Mouse (Mus musculus) CD4-positive helper T cell, adult 2 months (primary cell): Measurements from ENCODE around the gene Gtf2ird1.
"Not testable (repeated sequence)": the region's sequence is repeated elsewhere in the genome, so short reads cannot be mapped to it uniquely, and the experiment has no call there.

Source experiments
- DNase-seq: peaks from one replicate; pipeline ENCODE4 v3.0.0-alpha.2; 2012; ENCODE audit warnings: low read depth, missing footprints, low spot score

The Gtf2ird1 gene

DNA sequence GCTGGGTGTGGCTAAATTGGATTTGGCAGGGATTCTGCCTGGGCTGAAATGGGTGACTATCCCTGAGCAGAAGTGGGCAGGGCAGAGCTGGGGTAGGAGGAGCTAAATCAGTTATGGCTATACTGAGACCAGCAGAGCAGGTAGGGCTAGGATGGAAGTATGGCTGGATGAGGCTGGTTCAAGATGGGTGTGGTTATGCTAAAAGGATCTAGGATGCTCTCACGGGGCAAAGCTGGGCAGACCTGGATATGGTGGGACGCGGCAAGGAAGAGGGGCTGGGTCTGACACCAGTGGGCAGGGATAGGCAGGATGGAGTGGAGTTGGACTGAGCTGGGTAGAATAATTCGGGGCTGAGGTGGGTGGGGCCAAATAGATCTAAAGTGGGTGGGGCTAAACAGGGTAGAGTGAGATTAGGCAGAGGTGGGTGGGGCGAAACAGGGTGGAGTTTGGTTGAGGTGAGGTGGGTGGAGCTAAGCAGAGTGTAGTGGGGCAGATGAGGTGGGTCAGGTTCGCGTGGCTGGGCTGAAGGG is 46.1 kb downstream of the Gtf2ird1 start:
- no peak for DNase-seq

DNA sequence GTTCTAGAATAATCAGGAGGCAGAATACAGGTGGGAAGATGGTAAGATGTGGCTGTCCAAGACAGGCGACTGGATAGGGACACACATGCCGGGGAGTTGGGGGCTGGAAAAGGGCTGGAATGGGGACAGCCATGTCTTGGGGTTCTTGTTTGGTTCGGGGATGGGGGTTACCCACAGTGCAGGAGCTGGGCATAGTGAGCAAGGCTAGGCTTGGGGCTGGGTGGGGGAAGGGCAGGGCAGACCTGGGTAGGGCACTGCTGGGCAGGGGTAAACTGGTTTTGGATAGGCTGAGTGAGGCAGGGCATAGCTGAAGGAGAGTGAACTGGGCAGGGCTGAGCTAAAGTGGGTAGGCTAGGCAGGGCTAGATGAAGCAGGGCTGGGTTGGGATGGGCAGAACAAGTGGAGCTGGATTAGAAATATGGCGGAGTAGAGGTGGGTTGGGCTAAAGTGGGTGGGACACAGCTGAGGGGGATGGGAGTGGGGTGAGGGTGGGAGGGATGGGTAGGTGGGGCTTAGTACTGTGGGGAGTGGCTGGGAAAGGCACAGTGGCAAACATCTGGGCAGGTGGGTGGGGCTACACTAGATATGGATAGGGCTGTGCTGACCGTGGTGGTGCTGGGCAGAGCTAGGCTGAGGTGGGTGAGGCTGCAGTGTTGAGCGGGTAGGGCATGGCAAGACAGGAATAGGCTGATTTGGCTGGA is 46.8 kb downstream of the Gtf2ird1 start:
- no peak for DNase-seq

DNA sequence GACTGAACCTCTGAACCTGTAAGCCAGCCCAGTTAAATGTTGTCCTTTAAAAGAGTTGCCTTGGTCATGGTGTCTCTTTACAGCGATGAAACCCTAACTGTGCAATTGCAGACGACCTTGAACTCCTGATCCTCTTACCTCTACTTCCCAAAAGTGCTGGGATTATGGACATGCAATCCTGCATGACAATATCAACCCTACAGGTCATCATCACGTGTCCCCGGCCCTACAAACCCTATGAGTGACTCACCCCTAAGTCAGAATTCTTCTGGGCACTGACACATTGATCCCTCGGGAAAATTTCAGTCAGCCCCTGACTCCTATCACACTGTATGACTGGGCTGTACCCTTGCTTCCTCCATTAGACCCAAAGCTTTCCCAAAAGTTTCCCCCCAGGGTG is 48.4 kb downstream of the Gtf2ird1 start:
- DNase-seq, result no peak

DNA sequence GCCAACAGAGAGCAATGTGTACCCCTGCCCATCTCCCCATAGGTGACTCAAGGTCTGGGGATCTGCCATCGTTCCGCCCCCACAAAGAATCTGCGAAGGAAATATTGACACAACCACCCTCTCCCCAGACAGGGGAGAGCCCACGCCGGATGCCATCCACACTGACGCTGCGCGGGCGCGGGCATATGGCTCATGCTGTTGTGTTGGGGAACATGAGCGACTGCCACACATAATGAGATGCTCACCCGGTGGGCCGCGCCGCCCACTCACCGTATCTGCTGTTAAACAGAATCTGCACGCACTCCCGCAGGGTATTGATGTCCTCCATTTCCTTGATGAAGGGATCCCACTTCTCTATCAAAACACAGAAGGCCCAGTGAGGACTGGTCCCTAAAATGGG is 54.7 kb downstream of the Gtf2ird1 start:
- no peak for DNase-seq

DNA sequence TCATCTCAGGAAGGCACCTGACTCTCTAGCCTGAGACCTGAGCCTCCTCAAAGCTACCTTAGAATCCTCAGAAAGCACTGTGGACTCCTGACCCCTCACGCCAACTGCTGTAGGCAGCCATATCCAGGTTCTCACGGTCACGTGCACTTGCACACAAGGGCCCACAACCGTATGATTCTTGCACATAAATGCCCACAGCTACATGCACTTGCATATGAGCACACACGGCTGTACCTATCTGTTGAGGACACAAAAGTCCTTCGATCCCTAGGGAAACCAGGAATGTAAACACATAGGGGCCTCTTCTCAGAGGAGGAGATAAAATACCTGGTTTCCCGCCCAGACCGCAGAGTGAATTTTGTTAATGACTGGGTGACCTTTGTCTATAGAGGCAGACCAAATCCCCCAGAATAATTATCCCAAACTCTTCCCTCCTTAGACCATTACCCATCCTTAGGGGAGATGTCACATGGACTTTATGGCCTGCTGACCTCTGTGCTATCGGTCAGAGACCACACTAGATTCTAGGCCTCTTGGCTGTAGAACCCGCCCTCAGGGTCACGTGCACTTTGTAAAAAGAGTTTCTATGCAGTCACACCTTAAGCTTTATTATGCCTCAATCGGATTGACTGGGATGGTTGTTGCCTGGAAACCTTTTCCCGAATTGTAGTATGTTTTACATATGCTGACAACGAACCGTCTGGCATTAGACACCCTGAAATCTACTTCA is 58.9 kb downstream of the Gtf2ird1 start:
- DNase-seq, result no peak

DNA sequence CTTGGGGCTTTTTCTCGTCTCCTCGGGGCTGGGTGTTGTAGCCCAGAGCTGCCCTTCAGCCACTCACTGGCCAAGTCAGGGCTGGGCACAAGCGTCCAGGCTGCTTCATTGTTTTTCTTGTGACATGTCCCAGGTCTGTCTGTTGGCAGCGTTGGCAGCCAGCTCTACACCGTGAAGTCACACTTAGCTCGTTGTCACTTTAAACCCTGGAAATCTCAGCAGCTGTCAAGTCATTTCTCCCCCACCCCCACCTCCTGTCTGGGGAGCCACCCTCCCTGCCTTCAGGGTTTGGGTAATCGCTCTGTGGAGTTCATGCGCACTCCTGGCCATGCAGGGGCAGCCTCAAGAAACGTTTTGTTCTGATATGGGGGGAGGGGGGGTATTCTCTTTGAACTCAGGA is 60.0 kb downstream of the Gtf2ird1 start:
- DNase-seq, result no peak

DNA sequence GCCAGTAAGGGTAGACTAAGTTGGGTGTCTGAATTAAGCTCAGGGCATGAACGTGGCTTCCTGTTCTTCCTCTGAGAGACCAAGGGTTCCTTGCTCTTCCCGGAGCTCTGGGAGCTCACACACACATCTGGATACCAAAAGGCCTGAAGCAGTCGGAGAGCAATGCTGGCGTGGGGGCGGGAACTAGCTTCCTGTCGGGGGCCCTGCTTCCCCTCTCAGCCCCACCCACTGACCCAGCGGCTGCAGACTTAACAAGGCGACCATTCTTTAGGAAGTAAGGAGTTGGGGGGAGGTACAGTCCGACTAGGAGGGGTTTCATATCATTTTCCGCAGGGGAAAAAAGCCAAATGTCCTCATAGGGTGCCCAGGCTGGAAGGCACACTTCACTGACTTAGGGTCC is 61.9 kb downstream of the Gtf2ird1 start:
- DNase-seq, result peak; percentile 58

DNA sequence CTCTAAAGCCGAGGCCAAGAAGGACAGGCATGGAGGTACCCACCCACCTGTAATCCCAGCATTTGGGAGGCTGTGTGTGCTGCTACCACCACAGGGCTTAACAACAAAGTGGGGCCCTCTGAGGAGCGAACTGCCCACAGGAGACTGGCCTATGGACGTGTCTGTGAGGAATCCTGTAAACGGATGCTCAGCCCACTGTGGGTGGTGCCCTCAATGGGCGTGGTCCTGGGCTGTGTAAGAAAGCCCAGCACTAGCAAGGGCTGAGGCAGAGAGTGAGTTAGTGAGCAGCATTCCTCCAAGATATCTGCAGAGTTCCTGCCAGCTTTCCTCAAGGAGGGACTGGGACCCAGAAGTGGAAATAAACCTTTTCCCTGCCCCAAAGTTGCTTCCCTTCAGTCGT is 62.9 kb downstream of the Gtf2ird1 start:
- DNase-seq, result peak; percentile 26

DNA sequence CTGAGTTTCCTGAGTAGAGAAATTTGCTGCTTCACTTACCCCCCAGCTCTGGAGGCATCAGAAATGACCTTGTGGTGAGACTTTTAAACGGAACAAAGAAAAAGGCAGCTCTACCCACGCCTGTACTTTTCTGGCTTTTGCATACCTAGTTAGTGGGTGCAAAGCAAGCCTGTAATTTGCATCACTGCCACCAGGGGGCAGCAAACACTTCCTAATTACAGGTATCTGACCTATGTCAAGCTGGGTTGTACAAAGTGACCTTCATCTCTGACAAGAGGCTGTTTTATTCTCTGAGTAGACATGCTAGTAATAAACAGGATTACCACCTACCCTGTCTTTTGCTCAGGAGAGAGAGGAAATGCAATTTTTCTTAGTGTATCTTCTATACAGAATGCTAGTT is 71.4 kb downstream of the Gtf2ird1 start:
- peak; percentile 74 for DNase-seq

DNA sequence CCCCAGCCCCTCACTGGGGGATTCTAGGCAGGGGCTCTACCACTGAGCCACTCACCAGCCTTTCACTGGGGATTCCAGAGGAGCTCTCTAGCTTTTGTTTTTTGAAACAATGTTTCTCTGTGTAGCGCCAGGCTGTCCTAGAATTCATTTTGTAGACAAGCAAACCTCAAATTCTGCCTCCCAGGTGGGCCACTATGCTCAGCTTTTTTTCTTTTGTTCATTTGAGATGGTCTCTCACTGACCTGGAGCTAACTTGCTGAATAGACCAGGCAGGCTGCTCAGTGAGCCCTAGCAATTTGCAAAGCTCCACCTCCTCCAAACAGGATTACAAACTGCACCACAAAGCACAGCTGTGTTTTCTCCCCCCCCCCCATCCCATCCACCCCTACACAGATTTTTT is 81.3 kb downstream of the Gtf2ird1 start:
- DNase-seq, result no peak

DNA sequence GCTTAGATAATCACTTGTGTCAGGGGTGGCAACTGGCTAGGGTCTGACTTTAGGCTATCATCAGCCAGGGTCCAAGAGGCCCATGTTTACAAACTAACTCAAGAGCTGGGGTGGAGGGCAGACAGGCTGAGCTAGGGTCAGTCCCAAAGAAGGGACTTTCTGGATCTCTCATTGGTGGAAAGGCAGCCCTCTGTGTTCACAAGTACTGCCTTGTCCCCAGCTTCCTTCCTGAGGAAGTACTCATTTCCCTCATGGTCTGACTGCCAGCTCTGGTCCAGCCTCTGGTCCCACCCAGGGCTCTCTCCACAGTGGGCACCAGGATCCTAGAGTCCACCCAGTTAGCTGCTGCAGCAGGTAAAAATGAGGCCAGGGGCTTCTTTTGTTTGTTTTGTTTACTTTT is 82.0 kb downstream of the Gtf2ird1 start:
- DNase-seq, result no peak

DNA sequence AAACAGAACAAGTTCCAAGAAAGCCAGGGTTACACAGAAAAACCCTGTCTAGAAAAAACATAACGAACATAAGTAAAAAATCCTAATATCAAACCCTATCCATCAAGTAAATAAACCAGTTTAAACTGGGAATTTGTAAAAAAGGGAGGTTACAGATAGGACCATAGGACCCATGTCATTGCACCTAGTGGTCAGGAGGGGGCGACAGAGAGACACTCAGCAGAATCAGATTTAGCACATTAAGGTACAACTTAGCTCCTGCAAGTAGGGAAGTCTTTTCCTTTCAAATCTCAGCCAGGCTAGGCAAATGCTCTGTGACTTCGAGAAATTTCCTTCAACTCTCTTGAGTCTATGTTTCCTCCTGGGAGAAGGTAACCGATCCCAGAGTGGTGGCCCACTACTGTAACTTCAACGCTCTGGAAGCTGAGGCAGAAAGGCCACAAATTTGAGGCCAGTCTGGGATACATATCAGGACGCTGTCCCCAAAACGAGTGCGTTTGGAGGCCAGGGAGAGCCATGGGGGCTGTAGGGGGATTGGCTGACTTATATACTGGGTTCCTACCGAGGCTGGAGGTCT is 82.5 kb downstream of the Gtf2ird1 start:
- DNase-seq, result peak; percentile 67

DNA sequence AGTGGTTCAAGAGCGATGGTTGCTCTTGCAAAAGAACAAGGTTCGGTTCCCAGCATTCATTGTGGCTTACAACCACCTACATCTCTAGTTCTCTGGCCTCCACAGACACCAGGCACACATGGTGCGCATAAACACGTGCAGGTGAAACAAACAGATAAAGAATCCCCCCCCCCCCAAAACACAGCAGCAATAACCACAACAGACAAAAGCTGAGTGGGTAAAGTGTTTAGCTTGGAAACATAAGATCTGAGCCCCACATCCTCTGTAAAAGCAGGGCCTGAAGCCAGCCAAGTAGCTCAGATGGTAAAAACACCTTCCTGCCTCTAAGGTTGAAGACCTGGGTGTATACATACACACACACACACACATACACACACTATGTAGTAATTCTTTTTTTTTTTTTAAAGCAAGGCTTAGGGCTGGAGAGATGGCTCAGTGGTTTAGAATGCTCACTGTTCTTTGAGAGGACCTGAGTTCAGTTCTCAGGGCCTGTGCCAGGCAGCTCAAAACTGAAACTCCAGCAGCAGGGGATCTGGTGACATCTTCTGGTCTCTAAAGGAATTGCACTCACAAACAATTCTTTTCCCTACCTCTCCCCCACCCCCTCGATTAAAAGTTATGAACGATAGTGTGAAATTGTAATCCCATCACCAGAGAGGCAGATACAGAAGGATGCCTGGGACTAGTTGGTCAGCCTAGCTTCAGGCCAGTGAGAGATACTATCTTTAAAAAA is 83.4 kb downstream of the Gtf2ird1 start:
- peak; percentile 36 for DNase-seq

DNA sequence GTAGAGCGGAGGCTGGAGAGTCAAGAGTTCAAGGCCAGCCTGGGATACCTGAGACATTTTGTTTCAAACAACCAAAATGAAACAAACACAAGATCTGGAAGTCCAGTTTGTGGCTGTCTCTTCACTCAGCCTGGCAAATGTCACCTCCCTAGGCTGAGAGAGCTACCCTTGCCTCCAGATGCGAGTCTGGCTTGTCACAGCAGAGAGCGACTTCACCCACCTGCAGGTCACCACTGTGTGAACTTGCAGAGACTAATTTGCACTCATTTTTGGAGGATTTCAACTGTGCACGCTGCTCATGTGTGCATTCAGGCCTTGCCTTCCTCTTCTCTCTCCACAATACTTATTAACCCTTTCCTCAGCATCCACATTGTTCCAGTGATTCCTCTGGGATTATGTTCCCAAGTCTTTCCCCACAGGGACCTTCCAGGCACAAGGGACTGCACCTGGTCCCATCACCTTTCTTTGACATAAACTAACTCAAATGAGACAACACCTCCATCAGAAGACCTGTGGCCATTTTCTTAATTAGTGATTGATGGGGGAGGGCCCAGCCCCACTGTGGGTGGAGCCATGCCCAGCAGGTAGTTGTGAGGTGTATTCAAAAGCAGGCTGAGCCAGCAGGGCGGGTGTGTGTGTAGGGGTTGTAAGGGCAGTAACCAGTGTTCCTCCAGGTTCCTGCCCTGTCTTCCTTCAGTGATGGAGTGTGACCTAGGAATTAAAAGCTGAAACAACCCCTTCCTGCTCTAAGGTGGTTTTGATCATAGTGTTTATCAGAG is 84.8 kb downstream of the Gtf2ird1 start:
- no peak for DNase-seq

DNA sequence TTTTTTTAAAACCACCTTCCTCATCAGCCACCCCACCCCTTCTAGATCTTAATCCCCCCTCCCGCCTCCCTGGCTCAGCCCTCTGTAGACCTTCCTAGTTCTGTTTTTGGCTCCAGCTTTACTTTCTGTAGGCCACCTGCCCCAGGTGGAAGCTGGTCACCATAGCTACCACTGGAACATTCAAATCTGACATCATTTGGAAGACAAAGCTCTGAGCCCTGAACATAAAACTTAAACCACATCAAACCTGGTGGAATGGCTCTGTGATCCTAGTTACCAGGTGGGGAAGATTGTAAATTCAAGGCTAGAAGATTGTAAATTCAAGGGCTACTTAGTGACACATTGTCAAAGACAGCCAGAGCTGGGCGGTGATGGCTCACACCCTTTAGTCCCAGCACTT is 85.7 kb downstream of the Gtf2ird1 start:
- DNase-seq, result peak; percentile 59

DNA sequence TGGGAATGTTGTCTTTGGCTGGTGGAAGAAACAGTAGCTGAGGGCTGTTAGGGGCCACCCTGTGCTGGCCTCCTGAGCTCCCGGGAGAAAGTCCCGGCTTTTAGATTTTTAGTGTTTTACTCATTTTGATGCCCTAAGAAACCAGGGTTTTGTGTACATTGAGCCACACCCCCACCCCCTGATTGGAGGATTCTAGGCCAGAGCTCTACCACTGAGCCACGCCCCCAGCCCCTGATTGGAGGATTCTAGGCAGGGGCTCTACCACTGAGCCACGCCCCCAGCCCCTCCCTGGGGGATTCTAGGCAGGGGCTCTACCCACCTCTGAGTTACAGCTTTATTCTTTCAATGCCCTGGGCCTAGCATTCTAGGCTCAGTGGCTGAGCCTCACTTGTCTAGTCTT is 97.4 kb downstream of the Gtf2ird1 start:
- no peak for DNase-seq

DNA sequence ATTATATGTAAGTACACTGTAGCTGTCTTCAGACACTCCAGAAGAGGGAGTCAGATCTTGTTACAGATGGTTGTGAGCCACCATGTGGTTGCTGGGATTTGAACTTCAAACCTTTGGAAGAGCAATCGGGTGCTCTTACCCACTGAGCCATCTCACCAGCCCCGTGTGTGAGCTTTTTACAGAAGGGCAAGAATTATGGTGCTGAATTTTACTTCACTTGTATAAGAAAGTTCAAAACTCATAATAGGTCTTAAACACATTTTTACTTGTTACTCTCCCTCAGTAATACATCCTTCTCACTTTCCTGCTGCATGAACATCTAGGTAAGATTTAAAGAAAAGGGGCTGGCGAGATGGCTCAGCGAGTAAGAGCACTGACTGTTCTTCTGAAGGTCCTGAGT is 101.1 kb downstream of the Gtf2ird1 start:
- DNase-seq, result not testable (repeated sequence)

DNA sequence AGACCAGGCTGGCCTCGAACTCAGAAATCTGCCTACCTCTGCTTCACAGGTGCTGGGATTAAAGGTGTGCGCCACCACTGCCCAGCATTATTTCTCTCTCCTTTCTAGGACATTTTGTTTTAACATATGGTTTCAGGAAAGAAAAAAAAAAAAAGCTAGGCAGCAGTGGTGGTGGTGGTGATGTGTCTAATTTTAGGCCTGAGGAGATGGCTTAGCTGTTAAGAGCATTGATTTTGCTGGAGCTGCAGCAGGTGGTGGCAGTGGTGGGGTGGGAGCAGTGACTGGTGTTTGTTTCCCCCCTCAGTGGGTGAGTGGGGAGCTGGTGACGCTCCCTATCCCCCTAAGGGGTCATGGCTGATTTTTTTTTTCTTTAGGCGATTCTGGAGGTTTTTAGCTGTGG is 103.4 kb downstream of the Gtf2ird1 start:
- no peak for DNase-seq

DNA sequence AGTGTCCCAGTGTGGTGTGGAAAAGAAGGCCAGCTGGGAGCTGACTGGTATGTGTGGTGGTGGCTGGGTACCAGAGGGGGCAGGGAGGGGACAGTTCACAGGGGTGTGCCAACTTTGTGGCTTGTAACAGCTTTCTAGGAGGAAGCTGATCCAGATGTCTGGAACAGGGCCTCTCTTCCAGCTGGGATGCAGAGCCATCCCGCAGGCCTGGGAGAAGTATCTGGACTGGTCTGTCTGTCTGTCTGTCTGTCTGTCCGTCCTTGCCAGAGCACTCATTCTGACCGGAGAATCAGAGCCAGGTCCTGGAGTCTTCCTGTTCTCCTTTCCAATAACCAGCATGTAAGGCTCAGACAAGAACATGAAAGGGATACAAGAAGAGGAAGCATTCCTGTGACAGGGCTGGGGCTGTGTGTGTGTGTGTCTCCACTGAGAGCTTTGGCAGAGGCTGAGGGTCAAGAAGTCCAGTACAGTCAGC is 104.0 kb downstream of the Gtf2ird1 start:
- no peak for DNase-seq

DNA sequence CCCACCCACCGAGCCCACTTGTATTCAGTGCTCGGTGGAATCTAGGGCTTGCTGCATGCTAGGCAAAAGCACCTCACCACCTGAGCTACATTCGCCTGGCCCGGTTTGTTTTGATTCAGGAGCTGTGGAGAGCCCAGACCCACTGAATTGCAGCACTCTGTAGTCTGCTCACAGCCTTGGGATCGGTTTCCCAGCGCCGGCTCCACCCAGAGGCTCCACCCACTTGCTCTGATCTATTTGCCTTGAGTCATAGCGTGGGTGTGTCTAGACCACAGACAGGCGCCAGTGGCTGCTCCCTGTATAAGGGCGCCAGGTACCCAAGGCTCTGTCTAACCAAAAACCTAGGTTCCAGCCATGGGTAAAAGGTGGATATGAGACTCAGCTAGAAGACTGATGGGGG is 105.9 kb downstream of the Gtf2ird1 start:
- peak; percentile 91 for DNase-seq

DNA sequence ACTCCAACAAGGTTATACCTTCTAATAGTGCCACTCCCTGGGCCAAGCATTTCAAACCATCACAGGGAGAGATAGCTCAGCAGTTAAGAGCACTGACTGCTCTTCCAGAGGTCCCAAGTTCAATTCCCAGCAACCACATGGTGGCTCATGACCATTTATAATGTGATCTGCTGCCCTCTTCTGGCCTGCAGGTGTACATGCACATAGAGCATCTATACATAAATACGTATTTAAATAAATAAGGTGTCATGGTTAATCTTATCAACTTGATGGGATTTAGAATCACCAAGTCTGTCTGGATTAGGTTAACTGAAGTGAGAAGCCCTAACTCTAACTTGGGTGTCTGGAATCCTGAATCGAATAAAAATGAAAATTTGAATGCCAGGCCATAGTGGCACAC is 109.5 kb downstream of the Gtf2ird1 start:
- DNase-seq, result peak; percentile 38
